ENCODE assay signal across 23 mouse cellular contexts in genomic region chr5:31880457-31880856, GRCm38 (mm10).
DNase-seq lines count a peak whose midpoint lies in the region; ATAC-seq and TF ChIP-seq lines count a peak whose summit lies in the region.
"Had no signal": no experiment of that assay in that cellular context is flagged by ENCODE, and none has a peak within 500 bp of the region (broad histone marks: within the 10 kb centered on the region; RNA-seq: fewer than 3 reads in every experiment).

No protein-coding gene starts in this region.

- no peaks in the 10 kb centered on the region for H3K27me3 ChIP-seq in thymus, adult 2 months (ENCODE audit: control insufficient read depth, insufficient read depth, low read length)
- H3K27me3 ChIP-seq: CH12.LX; embryonic facial prominence, embryonic 13.5 days; embryonic facial prominence, embryonic 15.5 days; forebrain, embryonic 13.5 days; forebrain, embryonic 15.5 days had no signal

- 20% methylated on average over 2 of the region's 2 CpGs for WGBS in macrophage (ENCODE audit: missing documents)
- WGBS in thymus, adult 2 months: 75% methylated on average over 2 of the region's 2 CpGs

- no peak for DNase-seq in thymus, adult 2 months
- no peak for DNase-seq in Muller cell, postnatal 12 days (ENCODE audit: inconsistent ontology term)
- DNase-seq: adrenal gland, adult 2 months; adrenal gland, postnatal 10 days; adrenal gland, postnatal 25 days; B cell, adult 2 months; cerebellum, adult 11 months; cerebellum, adult 18-20 months; cerebellum, adult 8-10 months; cerebellum, adult 9-11 months; cerebellum, postnatal 14 days; cerebellum, postnatal 36 days; embryo, embryonic 11 days; forebrain, postnatal 0 days had no signal

- H3K4me1 ChIP-seq in embryonic fibroblast, embryonic 13.5 days (ENCODE audit: control insufficient read depth, insufficient read depth, low read length): peaks cover 10% of the 10 kb centered on the region
- H3K4me1 ChIP-seq in thymus, adult 2 months (replicated peaks; ENCODE audit: control insufficient read depth, insufficient read depth, low read length): no peaks in the 10 kb centered on the region
- H3K4me1 ChIP-seq: forebrain, embryonic 13.5 days; forebrain, embryonic 15.5 days had no signal

- no peak for TF ChIP-seq CTCF in embryonic fibroblast, embryonic 13.5 days (IDR thresholded peaks at IDR 0.05; ENCODE audit: borderline replicate concordance, insufficient read depth, low read length)
- TF ChIP-seq CTCF in thymus, adult 2 months (IDR thresholded peaks at IDR 0.05; ENCODE audit: borderline replicate concordance, control insufficient read depth, extremely low read depth, insufficient read depth, low read length, poor library complexity): no peak

- ATAC-seq in monocyte, adult 5-6 weeks (replicated peaks; ENCODE audit: insufficient number of reproducible peaks, low FRiP score, low TSS enrichment, poor library complexity, severe bottlenecking): peak; percentile 67; the same call in 1 of the 2 replicates
- ATAC-seq: CD4-positive, CD25-positive, alpha-beta regulatory T cell, adult 4 months; forebrain, embryonic 13.5 days; forebrain, embryonic 15.5 days; forebrain, postnatal 0 days had no signal

- H3K4me3 ChIP-seq in embryonic fibroblast, embryonic 13.5 days (ENCODE audit: insufficient read depth, low read length): no peak overlapping the region
- no peak overlapping the region for H3K4me3 ChIP-seq in macrophage (ENCODE audit: inconsistent target)
- H3K4me3 ChIP-seq in thymus, adult 2 months (ENCODE audit: control insufficient read depth, insufficient read depth, low read length): no peak overlapping the region
- H3K4me3 ChIP-seq: embryonic facial prominence, embryonic 13.5 days; embryonic facial prominence, embryonic 15.5 days; forebrain, embryonic 13.5 days; forebrain, embryonic 15.5 days had no signal

- TF ChIP-seq POLR2A in embryonic fibroblast, embryonic 13.5 days (IDR thresholded peaks at IDR 0.05; ENCODE audit: low read depth, low read length): no peak
- no peak for TF ChIP-seq POLR2A in thymus, adult 2 months (IDR thresholded peaks at IDR 0.05; ENCODE audit: control insufficient read depth, extremely low read depth, insufficient read depth, low read length, poor library complexity)

- H3K36me3 ChIP-seq in macrophage (ENCODE audit: inconsistent target): no peaks in the 10 kb centered on the region
- no peaks in the 10 kb centered on the region for H3K36me3 ChIP-seq in thymus, adult 2 months (ENCODE audit: control insufficient read depth, insufficient read depth, low read length)
- H3K36me3 ChIP-seq: embryonic facial prominence, embryonic 13.5 days; embryonic facial prominence, embryonic 15.5 days; forebrain, embryonic 15.5 days had no signal

- peak overlapping the region; percentile 99; the same call in 1 of the 2 replicates for H3K27ac ChIP-seq in embryonic fibroblast, embryonic 13.5 days (ENCODE audit: insufficient read depth, low read length)
- peak overlapping the region; percentile 88 for H3K27ac ChIP-seq in macrophage
- H3K27ac ChIP-seq in thymus, adult 2 months (ENCODE audit: control insufficient read depth, insufficient read depth, low read length): no peak overlapping the region
- H3K27ac ChIP-seq: embryonic facial prominence, embryonic 13.5 days; embryonic facial prominence, embryonic 15.5 days; forebrain, embryonic 13.5 days; forebrain, embryonic 15.5 days had no signal

- no peaks in the 10 kb centered on the region for H3K79me2 ChIP-seq in macrophage (ENCODE audit: inconsistent target)
